ENCODE assay signal across 18 mouse cellular contexts in genomic region chr9:117892601-117893000, GRCm38 (mm10).
A peak's percentile ranks its signal among the peaks of the same experiment; 100 is the strongest.
DNase-seq lines count a peak whose midpoint lies in the region; ATAC-seq and TF ChIP-seq lines count a peak whose summit lies in the region.
"Had no signal": no experiment of that assay in that cellular context is flagged by ENCODE, and none has a peak within 500 bp of the region (broad histone marks: within the 10 kb centered on the region; RNA-seq: fewer than 3 reads in every experiment).

No protein-coding gene starts in this region.

- no peaks in the 10 kb centered on the region for H3K27me3 ChIP-seq in embryonic facial prominence, embryonic 10.5 days (replicated peaks; ENCODE audit: low read depth, poor library complexity, severe bottlenecking)
- H3K27me3 ChIP-seq in limb, embryonic 13.5 days = no peaks in the 10 kb centered on the region
- H3K27me3 ChIP-seq in lung, postnatal 0 days (replicated peaks; ENCODE audit: insufficient read depth, low read length) = no peaks in the 10 kb centered on the region
- no peaks in the 10 kb centered on the region for H3K27me3 ChIP-seq in midbrain, postnatal 0 days (ENCODE audit: insufficient read depth, low read length)
- H3K27me3 ChIP-seq in midbrain, embryonic 14.5 days (ENCODE audit: control insufficient read depth, insufficient read depth, low read length) = no peaks in the 10 kb centered on the region
- H3K27me3 ChIP-seq: heart, embryonic 15.5 days; limb, embryonic 15.5 days had no signal

- H3K9ac ChIP-seq in limb, embryonic 13.5 days = no peak overlapping the region
- H3K9ac ChIP-seq in lung, postnatal 0 days (replicated peaks; ENCODE audit: low read depth) = no peak overlapping the region
- no peak overlapping the region for H3K9ac ChIP-seq in midbrain, postnatal 0 days (replicated peaks; ENCODE audit: low read length, poor library complexity, severe bottlenecking)
- no peak overlapping the region for H3K9ac ChIP-seq in midbrain, embryonic 14.5 days (replicated peaks; ENCODE audit: low read length)
- H3K9ac ChIP-seq: heart, embryonic 15.5 days; limb, embryonic 15.5 days; lung, embryonic 14.5 days had no signal

- peaks cover 7% of the 10 kb centered on the region; the same call in 1 of the 2 replicates for H3K4me1 ChIP-seq in embryonic facial prominence, embryonic 10.5 days
- peaks cover 6% of the 10 kb centered on the region for H3K4me1 ChIP-seq in limb, embryonic 13.5 days
- H3K4me1 ChIP-seq in lung, postnatal 0 days (ENCODE audit: insufficient read depth, low read depth, low read length) = no peaks in the 10 kb centered on the region
- H3K4me1 ChIP-seq in midbrain, postnatal 0 days (ENCODE audit: insufficient read depth, low read length) = no peaks in the 10 kb centered on the region
- no peaks in the 10 kb centered on the region for H3K4me1 ChIP-seq in midbrain, embryonic 14.5 days (ENCODE audit: control insufficient read depth, insufficient read depth, low read length)
- H3K4me1 ChIP-seq: forebrain, embryonic 10.5 days; heart, embryonic 15.5 days had no signal

- H3K4me3 ChIP-seq in embryonic facial prominence, embryonic 10.5 days = no peak overlapping the region
- no peak overlapping the region for H3K4me3 ChIP-seq in limb, embryonic 13.5 days
- H3K4me3 ChIP-seq in lung, postnatal 0 days (ENCODE audit: low read depth, low read length) = no peak overlapping the region
- H3K4me3 ChIP-seq in midbrain, postnatal 0 days (ENCODE audit: low read depth, low read length) = no peak overlapping the region
- no peak overlapping the region for H3K4me3 ChIP-seq in midbrain, embryonic 14.5 days (replicated peaks; ENCODE audit: low read depth, low read length)
- H3K4me3 ChIP-seq: forebrain, embryonic 10.5 days; heart, embryonic 15.5 days; limb, embryonic 15.5 days; myocyte had no signal

- DNase-seq in thymus, postnatal 0 days (ENCODE audit: low spot score) = peak; percentile 38
- DNase-seq in thymus, postnatal 36 days = no peak
- peak; percentile 11 for DNase-seq in embryonic facial prominence, embryonic 10.5 days (ENCODE audit: low spot score)
- no peak for DNase-seq in lung, postnatal 0 days (ENCODE audit: low spot score)
- no peak for DNase-seq in midbrain, postnatal 0 days (ENCODE audit: low spot score)
- no peak for DNase-seq in midbrain, embryonic 14.5 days
- DNase-seq: adrenal gland, adult 2 months; cerebellum, adult 9-11 months; heart, adult 11 months; kidney, postnatal 36 days; lung, embryonic 14.5 days; right cerebral cortex, postnatal 25 days had no signal

- no peak overlapping the region for H3K4me2 ChIP-seq in limb, embryonic 13.5 days (replicated peaks)
- H3K4me2 ChIP-seq in lung, postnatal 0 days (replicated peaks; ENCODE audit: low read depth, low read length) = no peak overlapping the region
- no peak overlapping the region for H3K4me2 ChIP-seq in midbrain, postnatal 0 days (ENCODE audit: low read depth, low read length, poor library complexity, severe bottlenecking)
- H3K4me2 ChIP-seq in midbrain, embryonic 14.5 days (ENCODE audit: low read length) = no peak overlapping the region
- H3K4me2 ChIP-seq: heart, embryonic 15.5 days; limb, embryonic 15.5 days; lung, embryonic 14.5 days had no signal

- TF ChIP-seq EP300 in lung, postnatal 0 days (IDR thresholded peaks at IDR 0.05) = no peak

- ATAC-seq in limb, embryonic 13.5 days (ENCODE audit: low FRiP score, low read depth) = no peak; the same call in 1 of the 2 replicates
- no peak for ATAC-seq in lung, postnatal 0 days
- ATAC-seq in midbrain, postnatal 0 days (ENCODE audit: low FRiP score) = no peak
- no peak for ATAC-seq in midbrain, embryonic 14.5 days (ENCODE audit: low FRiP score, low TSS enrichment)
- ATAC-seq: hindbrain, embryonic 16.5 days had no signal

- H3K36me3 ChIP-seq in embryonic facial prominence, embryonic 10.5 days (replicated peaks) = no peaks in the 10 kb centered on the region
- H3K36me3 ChIP-seq in limb, embryonic 13.5 days = no peaks in the 10 kb centered on the region
- no peaks in the 10 kb centered on the region for H3K36me3 ChIP-seq in lung, postnatal 0 days (ENCODE audit: insufficient read depth, low read length)
- no peaks in the 10 kb centered on the region for H3K36me3 ChIP-seq in midbrain, postnatal 0 days (ENCODE audit: insufficient read depth, low read length)
- H3K36me3 ChIP-seq in midbrain, embryonic 14.5 days (ENCODE audit: control insufficient read depth, insufficient read depth, low read length) = no peaks in the 10 kb centered on the region
- H3K36me3 ChIP-seq: forebrain, embryonic 10.5 days; heart, embryonic 15.5 days; limb, embryonic 15.5 days had no signal

- H3K27ac ChIP-seq in embryonic facial prominence, embryonic 10.5 days (replicated peaks) = no peak overlapping the region
- H3K27ac ChIP-seq in limb, embryonic 13.5 days = peak overlapping the region; percentile 44; the same call in 1 of the 2 replicates
- no peak overlapping the region for H3K27ac ChIP-seq in lung, postnatal 0 days (ENCODE audit: low read length)
- no peak overlapping the region for H3K27ac ChIP-seq in midbrain, postnatal 0 days (ENCODE audit: low read depth, low read length)
- no peak overlapping the region for H3K27ac ChIP-seq in midbrain, embryonic 14.5 days (replicated peaks; ENCODE audit: low read depth, low read length)
- H3K27ac ChIP-seq: forebrain, embryonic 10.5 days; heart, embryonic 15.5 days; limb, embryonic 15.5 days had no signal

- WGBS in embryonic facial prominence, embryonic 10.5 days = 71% methylated on average over 6 of the region's 6 CpGs
- WGBS in limb, embryonic 13.5 days = 40% methylated on average over 6 of the region's 6 CpGs
- 63% methylated on average over 6 of the region's 6 CpGs for WGBS in lung, postnatal 0 days
- 87% methylated on average over 6 of the region's 6 CpGs for WGBS in midbrain, postnatal 0 days
- WGBS in midbrain, embryonic 14.5 days = 87% methylated on average over 6 of the region's 6 CpGs

- TF ChIP-seq CTCF in lung, postnatal 0 days (IDR thresholded peaks at IDR 0.05) = no peak
- no peak for TF ChIP-seq CTCF in midbrain, postnatal 0 days (IDR thresholded peaks at IDR 0.05)

- H3K9me3 ChIP-seq in embryonic facial prominence, embryonic 10.5 days = no peaks in the 10 kb centered on the region
- no peaks in the 10 kb centered on the region for H3K9me3 ChIP-seq in limb, embryonic 13.5 days
- no peaks in the 10 kb centered on the region for H3K9me3 ChIP-seq in lung, postnatal 0 days (ENCODE audit: low read length)
- no peaks in the 10 kb centered on the region for H3K9me3 ChIP-seq in midbrain, postnatal 0 days (ENCODE audit: low read length)
- H3K9me3 ChIP-seq in midbrain, embryonic 14.5 days (ENCODE audit: control insufficient read depth, low read length) = no peaks in the 10 kb centered on the region
- H3K9me3 ChIP-seq: forebrain, embryonic 10.5 days; heart, embryonic 15.5 days; limb, embryonic 15.5 days had no signal

Comparison
In these comparisons a context has a peak if more than half of its experiments do, and no peak if none do; other contexts are left out.
1. DNase-seq: peak in thymus, postnatal 0 days (single experiment) and embryonic facial prominence, embryonic 10.5 days (single experiment); none in thymus, postnatal 36 days (0 of 2), lung, postnatal 0 days (single experiment), midbrain, postnatal 0 days (single experiment) and midbrain, embryonic 14.5 days (single experiment).